Mouse (Mus musculus) spleen, adult 2 months (tissue): ENCODE measurements around the gene Wdr74.

Experiments used
- CTCF ChIP-seq: fragments of 200-500 bp; IDR thresholded peaks from 2 replicates; pipeline ENCODE4 v1.5.1; 2011; ENCODE audit warnings: mild to moderate bottlenecking, inconsistent platforms; ENCODE audit not compliant: insufficient read depth, insufficient read length, insufficient replicate concordance; ENCODE audit errors: extremely low read depth
- POLR2A ChIP-seq: fragments of 200-500 bp; IDR thresholded peaks from 2 replicates; pipeline ENCODE4 v1.6.1; 2011; ENCODE audit warnings: low read depth, low read length, inconsistent platforms

GRCm38 (mm10) chr19:8740603-8741002 is 5.0 kb downstream of the Wdr74 start, which contains the start of gene 1700092M07Rik:
- TF ChIP-seq POLR2A (no peak), CTCF (no peak)
